Mouse (Mus musculus) hindbrain, embryonic 16.5 days (tissue): ENCODE measurements around the gene Cbl. TPM values are rescaled to one million over a fixed set of nuclear protein-coding genes. Genes with fewer than 3 reads are reported as not detected.

Experiments
- ATAC-seq: fragments of 200-750 bp; cut with Nextera tagmentation; 2 replicates; pipeline ENCODE4 v1.8.0; 2017; ENCODE audit warnings: moderate TSS enrichment, moderate library complexity
- H3K27ac ChIP-seq: fragments of 300-500 bp; sonication (generic); 2 replicates; pipeline ENCODE4 v1.5.1; 2014; ENCODE audit warnings: low read depth, mild to moderate bottlenecking, control low read depth, low read length, moderate library complexity
- H3K27me3 ChIP-seq: fragments of 300-500 bp; sonication (generic); replicated peaks from 2 replicates; pipeline ENCODE4 v1.6.1; 2014; ENCODE audit warnings: low read length; ENCODE audit not compliant: control insufficient read depth, insufficient read depth
- H3K36me3 ChIP-seq: fragments of 300-500 bp; sonication (generic); 2 replicates; pipeline ENCODE4 v1.6.1; 2014; ENCODE audit warnings: mild to moderate bottlenecking, low read length, moderate library complexity, mixed read lengths; ENCODE audit not compliant: control insufficient read depth, insufficient read depth
- H3K4me1 ChIP-seq: fragments of 300-500 bp; sonication (generic); 2 replicates; pipeline ENCODE4 v1.6.1; 2014; ENCODE audit warnings: low read depth, low read length; ENCODE audit not compliant: control insufficient read depth, insufficient read depth
- H3K4me2 ChIP-seq: fragments of 300-500 bp; sonication (generic); 2 replicates; pipeline ENCODE4 v1.6.1; 2014; ENCODE audit warnings: mild to moderate bottlenecking, low read length, control low read depth, moderate library complexity
- H3K4me3 ChIP-seq: fragments of 300-500 bp; sonication (generic); 2 replicates; pipeline ENCODE4 v1.5.1; 2014; ENCODE audit warnings: mild to moderate bottlenecking, low read length, control low read depth, moderate library complexity
- H3K9ac ChIP-seq: fragments of 300-500 bp; sonication (generic); 2 replicates; pipeline ENCODE4 v1.6.1; 2014; ENCODE audit warnings: low read depth, mild to moderate bottlenecking, control low read depth, low read length, moderate library complexity
- H3K9me3 ChIP-seq: fragments of 300-500 bp; sonication (generic); 2 replicates; pipeline ENCODE4 v1.6.1; 2014; ENCODE audit warnings: mild to moderate bottlenecking, low read length, moderate library complexity; ENCODE audit not compliant: control insufficient read depth
- WGBS: fragments of 180-500 bp; shearing (Covaris S2); extraction: QIAGEN DNeasy Blood & Tissue Kit; methylation state at CpG from one replicate; pipeline ENCODE4 v1.1.7; 2014; 5-methylcytosine and 5-hydroxymethylcytosine counted together
- polyA plus RNA-seq: library from polyadenylated mRNA; unstranded; fragments of >200 nt; fragmentation: Nextera tagmentation; extraction: Ambion mirVana; gene quantifications from 2 replicates; pipeline ENCODE4 v1.2.1, GENCODE M21; 2015

Gene Cbl
- polyA plus RNA-seq, 1 experiment from 2014 or later = 17.4 TPM

GRCm38 (mm10) chr9:44178811-44179210 is 55.0 kb downstream of the Cbl start:
- Histone ChIP-seq H3K4me2 (no peak overlapping the region), H3K9ac (no peak overlapping the region), H3K4me1 (no peaks in the 10 kb centered on the region), H3K27me3 (no peaks in the 10 kb centered on the region), H3K36me3 (no peaks in the 10 kb centered on the region), H3K4me3 (no peak overlapping the region), H3K27ac (no peak overlapping the region), H3K9me3 (no peaks in the 10 kb centered on the region; the same call in 1 of the 2 replicates)
- whole genome bisulfite sequencing = 97% methylated on average over 12 of the region's 12 CpGs
- ATAC-seq = no peak

- no peak; the same call in 1 of the 2 replicates for ATAC-seq
- WGBS = 83% methylated on average over 14 of the region's 14 CpGs
- H3K36me3 ChIP-seq = no peaks in the 10 kb centered on the region
Measured at GRCm38 (mm10) chr9:44178389-44178788, 55.5 kb downstream of the Cbl start.

GRCm38 (mm10) chr9:44177405-44177804 is 56.4 kb downstream of the Cbl start:
- Histone ChIP-seq H3K36me3 (peaks cover 2% of the 10 kb centered on the region; the same call in 1 of the 2 replicates), H3K9me3 (no peaks in the 10 kb centered on the region; the same call in 1 of the 2 replicates), H3K27me3 (no peaks in the 10 kb centered on the region), H3K4me1 (no peaks in the 10 kb centered on the region), H3K4me2 (no peak overlapping the region), H3K27ac (no peak overlapping the region), H3K4me3 (no peak overlapping the region), H3K9ac (no peak overlapping the region)
- ATAC-seq = no peak
- 88% methylated on average over 2 of the region's 2 CpGs for WGBS

More at GRCm38 (mm10) chr9:44178389-44178788, 55.5 kb downstream of the Cbl start:
- H3K4me3 ChIP-seq = no peak overlapping the region
- no peak overlapping the region for H3K4me2 ChIP-seq
- H3K9me3 ChIP-seq = no peaks in the 10 kb centered on the region; the same call in 1 of the 2 replicates
- H3K9ac ChIP-seq = no peak overlapping the region
- no peak overlapping the region for H3K27ac ChIP-seq
- no peaks in the 10 kb centered on the region for H3K27me3 ChIP-seq
- H3K4me1 ChIP-seq = no peaks in the 10 kb centered on the region

GRCm38 (mm10) chr9:44175957-44176356 is 57.9 kb downstream of the Cbl start:
- Histone ChIP-seq H3K4me1 (no peaks in the 10 kb centered on the region), H3K27ac (no peak overlapping the region), H3K36me3 (peaks cover 5% of the 10 kb centered on the region), H3K9ac (no peak overlapping the region), H3K27me3 (no peaks in the 10 kb centered on the region), H3K4me3 (no peak overlapping the region), H3K4me2 (no peak overlapping the region), H3K9me3 (no peaks in the 10 kb centered on the region; the same call in 1 of the 2 replicates)
- 93% methylated on average over 1 of the region's 1 CpGs for WGBS
- no peak for ATAC-seq

- Histone ChIP-seq H3K4me2 (no peak overlapping the region), H3K36me3 (peaks cover 5% of the 10 kb centered on the region), H3K9me3 (no peaks in the 10 kb centered on the region; the same call in 1 of the 2 replicates), H3K4me1 (no peaks in the 10 kb centered on the region), H3K27ac (no peak overlapping the region), H3K9ac (no peak overlapping the region), H3K4me3 (no peak overlapping the region), H3K27me3 (no peaks in the 10 kb centered on the region)
- ATAC-seq = no peak
- WGBS = 81% methylated on average over 6 of the region's 6 CpGs
Measured at GRCm38 (mm10) chr9:44175556-44175955, 58.3 kb downstream of the Cbl start.

GRCm38 (mm10) chr9:44170691-44171151 is 63.1 kb downstream of the Cbl start:
- H3K9ac ChIP-seq = no peak overlapping the region
- H3K4me3 ChIP-seq = no peak overlapping the region
- H3K9me3 ChIP-seq = no peaks in the 10 kb centered on the region
- no peak for ATAC-seq
- H3K36me3 ChIP-seq = peaks cover 5% of the 10 kb centered on the region
- no peak overlapping the region for H3K27ac ChIP-seq
- H3K4me1 ChIP-seq = no peaks in the 10 kb centered on the region
- WGBS = 80% methylated on average over 3 of the region's 3 CpGs
- H3K27me3 ChIP-seq = no peaks in the 10 kb centered on the region
- H3K4me2 ChIP-seq = no peak overlapping the region

- Histone ChIP-seq H3K9ac (no peak overlapping the region), H3K4me1 (no peaks in the 10 kb centered on the region), H3K9me3 (no peaks in the 10 kb centered on the region), H3K36me3 (peaks cover 8% of the 10 kb centered on the region), H3K4me3 (no peak overlapping the region), H3K4me2 (no peak overlapping the region), H3K27me3 (no peaks in the 10 kb centered on the region), H3K27ac (no peak overlapping the region)
- no peak for ATAC-seq
- WGBS = 91% methylated on average over 5 of the region's 5 CpGs
Measured at GRCm38 (mm10) chr9:44168931-44169330, 64.9 kb downstream of the Cbl start.

- no peak overlapping the region for H3K4me2 ChIP-seq
- 84% methylated on average over 3 of the region's 3 CpGs for WGBS
Measured at GRCm38 (mm10) chr9:44159886-44160285, 74.0 kb downstream of the Cbl start.

GRCm38 (mm10) chr9:44147290-44147689 is 86.6 kb downstream of the Cbl start:
- no peak overlapping the region for H3K4me2 ChIP-seq
- 70% methylated on average over 3 of the region's 3 CpGs for WGBS
- no peaks in the 10 kb centered on the region for H3K27me3 ChIP-seq
- H3K9ac ChIP-seq = no peak overlapping the region
- no peaks in the 10 kb centered on the region for H3K4me1 ChIP-seq
- H3K9me3 ChIP-seq = no peaks in the 10 kb centered on the region
- no peak for ATAC-seq
- H3K27ac ChIP-seq = no peak overlapping the region
- H3K36me3 ChIP-seq = peaks cover 17% of the 10 kb centered on the region
- H3K4me3 ChIP-seq = no peak overlapping the region

More at GRCm38 (mm10) chr9:44159886-44160285, 74.0 kb downstream of the Cbl start:
- no peak for ATAC-seq
- Histone ChIP-seq H3K9me3 (no peaks in the 10 kb centered on the region), H3K27me3 (no peaks in the 10 kb centered on the region), H3K36me3 (peaks cover 52% of the 10 kb centered on the region), H3K9ac (no peak overlapping the region), H3K4me1 (no peaks in the 10 kb centered on the region), H3K27ac (no peak overlapping the region), H3K4me3 (no peak overlapping the region)

- Histone ChIP-seq H3K36me3 (peaks cover 12% of the 10 kb centered on the region), H3K9me3 (no peaks in the 10 kb centered on the region), H3K4me2 (no peak overlapping the region), H3K9ac (no peak overlapping the region), H3K27ac (no peak overlapping the region), H3K4me1 (no peaks in the 10 kb centered on the region), H3K27me3 (no peaks in the 10 kb centered on the region), H3K4me3 (no peak overlapping the region)
- no peak for ATAC-seq
Measured at GRCm38 (mm10) chr9:44144718-44145060, 89.2 kb downstream of the Cbl start.
